Mouse (Mus musculus) G1E (cell line): ENCODE data around the gene Acvrl1.

Experiments used
- CTCF ChIP-seq: IDR thresholded peaks from 2 replicates; pipeline ENCODE4 v1.5.1; 2012; ENCODE audit warnings: low read depth, low read length, inconsistent platforms, mixed read lengths
- GATA1 ChIP-seq: IDR thresholded peaks from 2 replicates; pipeline ENCODE4 v1.6.1; 2012; ENCODE audit warnings: borderline replicate concordance, low read length, inconsistent platforms, mixed read lengths
- GATA2 ChIP-seq: IDR thresholded peaks from 2 replicates; pipeline ENCODE4 v1.6.1; 2012; ENCODE audit warnings: low read depth, low read length, inconsistent platforms, borderline replicate concordance
- POLR2AphosphoS5 ChIP-seq: IDR thresholded peaks from 2 replicates; pipeline ENCODE4 v1.6.1; 2012; ENCODE audit warnings: low read depth, low read length, inconsistent platforms; ENCODE audit not compliant: insufficient replicate concordance
- TAL1 ChIP-seq: conservative IDR thresholded peaks from 2 replicates; pipeline ENCODE4 v1.6.1; 2012; ENCODE audit warnings: low read depth, low read length, inconsistent platforms, mixed read lengths

GRCm38 (mm10) chr15:101175131-101175460 is 46.8 kb downstream of the Acvrl1 start:
- TF ChIP-seq CTCF = no peak
- no peak for TF ChIP-seq GATA1
- no peak for TF ChIP-seq POLR2AphosphoS5
- no peak for TF ChIP-seq GATA2
- no peak for TF ChIP-seq TAL1
